Mouse (Mus musculus) spleen, adult 2 months (tissue): ENCODE measurements around the gene 5330417H12Rik. TPM values are rescaled to one million over a fixed set of nuclear protein-coding genes. Genes with fewer than 3 reads are reported as not detected.

Source experiments
- DNase-seq, 2 experiments: peaks; one replicate each; pipeline versions ENCODE4 v3.0.0 to v3.0.0-alpha.2; 2012 to 2021; ENCODE audit warnings: low spot score in 2 of 2, low read depth in 1 of 2
- H3K27ac ChIP-seq: fragments of 200-500 bp; 2 replicates; pipeline ENCODE4 v1.5.1; 2012; ENCODE audit warnings: low read length, inconsistent platforms; ENCODE audit not compliant: insufficient read depth
- H3K27me3 ChIP-seq: fragments of 200-500 bp; 2 replicates; pipeline ENCODE4 v1.6.1; 2012; ENCODE audit warnings: mild to moderate bottlenecking, moderate library complexity, low read length, inconsistent platforms; ENCODE audit not compliant: control insufficient read depth, insufficient read depth
- H3K36me3 ChIP-seq: fragments of 200-500 bp; 2 replicates; pipeline ENCODE4 v1.6.1; 2012; ENCODE audit warnings: mild to moderate bottlenecking, low read length, inconsistent platforms; ENCODE audit not compliant: control insufficient read depth, insufficient read depth
- H3K4me1 ChIP-seq: fragments of 200-500 bp; 2 replicates; pipeline ENCODE4 v1.6.1; 2011; ENCODE audit warnings: inconsistent platforms; ENCODE audit not compliant: control insufficient read depth, insufficient read depth, insufficient read length
- H3K4me3 ChIP-seq: fragments of 200-500 bp; 2 replicates; pipeline ENCODE4 v1.5.1; 2011; ENCODE audit warnings: mild to moderate bottlenecking, inconsistent platforms; ENCODE audit not compliant: insufficient read depth, insufficient read length; ENCODE audit errors: extremely low read depth
- CTCF ChIP-seq: fragments of 200-500 bp; IDR thresholded peaks from 2 replicates; pipeline ENCODE4 v1.5.1; 2011; ENCODE audit warnings: mild to moderate bottlenecking, inconsistent platforms; ENCODE audit not compliant: insufficient read depth, insufficient read length, insufficient replicate concordance; ENCODE audit errors: extremely low read depth
- POLR2A ChIP-seq: fragments of 200-500 bp; IDR thresholded peaks from 2 replicates; pipeline ENCODE4 v1.6.1; 2011; ENCODE audit warnings: low read depth, low read length, inconsistent platforms
- WGBS: fragments of 180-500 bp; shearing (Covaris S2); methylation state at CpG from one replicate; pipeline ENCODE4 v1.1.7; 2018; 5-methylcytosine and 5-hydroxymethylcytosine counted together
- polyA plus RNA-seq: library from polyadenylated mRNA; depleted of rRNA; stranded (reverse); fragments of >200 nt; gene quantifications from 2 replicates; pipeline ENCODE4 v1.2.3, GENCODE M21; 2012; rRNA removed

The 5330417H12Rik gene
- polyA plus RNA-seq, 1 experiment: not detected

DNA sequence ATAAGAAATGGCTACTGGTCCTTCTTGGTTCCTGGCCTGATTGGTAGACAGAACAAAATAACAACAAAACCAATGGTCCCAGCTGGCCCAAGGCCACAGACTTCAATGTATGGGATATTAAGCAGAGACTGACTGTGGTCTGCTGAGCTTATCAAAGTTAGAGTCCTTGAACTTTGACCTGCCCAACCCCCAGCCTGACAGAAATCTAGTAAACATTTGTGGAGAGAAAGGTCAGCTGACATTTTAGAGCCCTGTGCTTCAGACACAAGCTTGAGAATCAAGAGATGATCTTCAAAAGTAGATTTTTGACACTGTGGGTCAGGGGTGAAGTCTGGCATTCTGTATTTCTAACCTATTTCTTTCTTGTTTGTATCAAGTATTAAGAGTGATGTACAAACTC is 28.2 kb downstream of the 5330417H12Rik start:
- no peaks in the 10 kb centered on the region for H3K36me3 ChIP-seq
- TF ChIP-seq CTCF: no peak
- no peak for TF ChIP-seq POLR2A
- H3K4me1 ChIP-seq: peaks cover 10% of the 10 kb centered on the region; the same call in 1 of the 2 replicates
- no peaks in the 10 kb centered on the region for H3K27me3 ChIP-seq
- no peak for DNase-seq
- H3K27ac ChIP-seq: no peak overlapping the region
- H3K4me3 ChIP-seq: no peak overlapping the region

DNA sequence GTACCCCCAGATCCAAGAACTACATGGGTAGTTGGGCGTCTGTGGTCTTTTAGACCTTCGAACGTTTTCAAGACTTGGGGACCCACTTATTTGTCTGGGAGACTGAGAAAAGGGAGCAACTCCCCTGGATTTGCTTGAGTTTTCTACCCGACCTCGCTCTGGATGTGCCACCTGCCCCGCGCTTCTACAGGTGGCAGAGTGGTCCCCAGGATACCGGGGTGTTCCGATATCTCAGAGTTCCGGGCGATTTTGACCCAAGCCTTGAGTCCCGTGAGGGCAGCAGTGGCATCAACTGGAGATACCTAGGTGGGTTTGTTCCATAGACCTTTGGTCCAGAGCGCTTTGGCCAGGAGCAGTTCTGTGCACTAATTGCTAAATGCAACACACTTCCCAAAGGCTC is 29.5 kb downstream of the 5330417H12Rik start:
- Histone ChIP-seq H3K27ac (peak overlapping the region; percentile 93; the same call in 1 of the 2 replicates), H3K36me3 (no peaks in the 10 kb centered on the region), H3K27me3 (no peaks in the 10 kb centered on the region), H3K4me3 (peak overlapping the region; percentile 70), H3K4me1 (peaks cover 10% of the 10 kb centered on the region; the same call in 1 of the 2 replicates)
- WGBS: 18% methylated on average over 13 of the region's 13 CpGs
- no peak for DNase-seq
- no peak for TF ChIP-seq CTCF
- TF ChIP-seq POLR2A: no peak

DNA sequence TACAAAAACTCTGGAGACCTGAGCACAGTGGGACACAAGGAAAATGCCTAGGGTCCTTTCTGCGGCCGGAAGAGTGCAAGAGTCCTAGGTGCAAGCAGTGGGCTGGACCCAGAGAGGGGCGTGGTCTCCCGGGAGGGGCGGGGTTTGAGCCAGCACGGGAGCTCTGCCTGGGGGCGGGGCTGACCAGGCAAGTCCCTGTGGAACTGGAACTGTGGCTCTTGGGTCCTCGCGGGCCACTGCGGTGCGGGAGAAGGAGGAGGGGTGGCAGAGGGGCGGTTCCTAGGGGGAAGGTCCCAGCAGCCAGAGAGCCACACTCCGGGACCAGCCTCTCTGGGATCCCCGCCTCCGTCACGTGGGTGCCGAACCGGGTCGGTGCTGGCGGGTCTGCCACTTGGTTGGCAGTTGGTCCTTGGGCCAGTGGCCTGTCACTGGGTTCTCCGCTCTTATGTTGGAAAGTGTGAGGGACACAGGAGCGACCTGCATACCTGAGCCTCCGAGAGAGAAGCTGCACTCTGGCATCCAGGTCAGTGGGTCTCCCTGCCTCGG is 30.0 kb downstream of the 5330417H12Rik start, which contains the start of gene Ppfibp2:
Ppfibp2 (plus strand) TSS at position 351 of the 546 bp plus-strand sequence.
- WGBS: 1% methylated on average over 24 of the region's 24 CpGs

DNA sequence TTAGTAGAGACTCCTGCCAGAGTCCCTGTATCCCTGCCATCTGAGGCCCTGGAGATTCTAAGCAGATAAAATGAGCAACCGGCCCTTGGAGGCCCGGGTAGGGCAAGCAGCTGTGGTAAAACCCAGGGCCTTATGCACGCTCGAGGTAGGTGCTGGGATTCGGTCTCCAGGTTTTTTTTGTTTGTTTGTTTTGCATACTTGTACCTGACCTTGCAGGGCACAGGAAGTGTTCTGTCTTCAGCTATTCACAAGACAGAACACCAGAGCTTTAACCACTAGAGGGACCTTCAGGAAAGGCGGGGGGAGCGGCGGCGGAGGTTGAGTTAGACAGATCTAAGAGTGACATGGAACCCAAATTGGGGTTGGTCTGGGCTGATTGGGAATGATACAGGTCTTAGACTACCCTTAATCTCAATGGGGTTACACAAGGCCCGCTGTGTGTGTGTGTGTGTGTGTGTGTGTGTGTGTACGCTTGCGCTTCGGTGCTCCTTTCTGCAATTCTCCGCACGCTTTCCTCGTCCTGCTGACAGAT is 30.6 kb downstream of the 5330417H12Rik start:
- peak; percentile 55 to 56 for DNase-seq
- TF ChIP-seq POLR2A: no peak
- peak; percentile 27; the same call in 1 of the 2 replicates for TF ChIP-seq CTCF
- H3K4me3 ChIP-seq: peak overlapping the region; percentile 70
- no peaks in the 10 kb centered on the region for H3K27me3 ChIP-seq
- H3K36me3 ChIP-seq: no peaks in the 10 kb centered on the region
- H3K4me1 ChIP-seq: peaks cover 10% of the 10 kb centered on the region; the same call in 1 of the 2 replicates
- peak overlapping the region; percentile 93 for H3K27ac ChIP-seq
- WGBS: under 1% methylated on average over 16 of the region's 16 CpGs

More for the DNA sequence above, 30.0 kb downstream of the 5330417H12Rik start, which contains the start of gene Ppfibp2:
- Histone ChIP-seq H3K36me3 (no peaks in the 10 kb centered on the region), H3K27ac (peak within 1 kb of the TSS; percentile 93), H3K4me1 (peaks cover 10% of the 10 kb centered on the region; the same call in 1 of the 2 replicates), H3K27me3 (no peaks in the 10 kb centered on the region), H3K4me3 (peak within 1 kb of the TSS; percentile 70)
- peak; percentile 59 to 94 for DNase-seq
- TF ChIP-seq CTCF: no peak
- no peak for TF ChIP-seq POLR2A

DNA sequence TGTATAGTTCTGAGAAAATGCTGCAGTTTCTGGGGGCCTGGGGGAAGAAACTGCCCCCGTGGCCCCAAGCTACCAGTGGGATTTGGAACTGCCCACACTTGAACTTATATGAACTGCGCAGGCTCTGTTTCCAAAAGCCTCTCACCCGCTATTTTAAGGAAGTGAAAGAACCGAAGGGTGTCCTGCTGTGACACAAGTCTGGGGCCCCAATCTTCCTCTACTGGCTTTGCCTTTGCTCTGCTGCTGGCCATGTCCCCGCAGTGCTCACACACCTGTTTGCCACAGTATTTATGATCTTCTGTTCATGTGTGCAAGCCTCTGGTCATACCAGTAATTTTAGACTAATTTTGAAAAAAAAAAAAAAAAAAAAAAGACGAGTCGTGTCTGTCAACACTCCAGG is 31.1 kb downstream of the 5330417H12Rik start:
- Histone ChIP-seq H3K27me3 (no peaks in the 10 kb centered on the region), H3K4me3 (peak overlapping the region; percentile 70; the same call in 1 of the 2 replicates), H3K4me1 (peaks cover 10% of the 10 kb centered on the region; the same call in 1 of the 2 replicates), H3K36me3 (no peaks in the 10 kb centered on the region), H3K27ac (peak overlapping the region; percentile 93)
- 9% methylated on average over 7 of the region's 7 CpGs for WGBS
- peak; percentile 55 to 63 for DNase-seq
- TF ChIP-seq POLR2A (no peak), CTCF (no peak)

DNA sequence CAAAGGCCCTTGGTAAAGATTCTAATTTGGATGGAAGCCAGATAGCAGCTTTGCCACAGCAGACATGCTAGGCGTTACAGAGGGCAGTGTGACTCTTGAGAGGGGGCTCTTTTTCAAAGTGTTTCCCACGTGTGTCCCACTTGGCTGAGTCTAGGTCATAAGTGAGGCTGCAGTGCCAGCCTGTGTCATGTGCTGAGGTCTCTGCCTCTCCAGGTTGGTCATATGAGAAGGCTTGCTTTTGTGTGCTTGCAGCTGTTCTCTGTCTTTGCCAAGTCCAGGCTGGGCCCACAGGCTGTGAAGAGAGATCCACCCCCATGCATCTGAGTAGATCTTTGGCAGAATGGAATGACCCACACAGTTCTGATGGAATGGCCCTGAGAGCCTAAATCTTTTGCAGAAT is 32.3 kb downstream of the 5330417H12Rik start:
- 64% methylated on average over 2 of the region's 2 CpGs for WGBS
- Histone ChIP-seq H3K4me3 (no peak overlapping the region), H3K27ac (no peak overlapping the region), H3K4me1 (peaks cover 10% of the 10 kb centered on the region; the same call in 1 of the 2 replicates), H3K36me3 (no peaks in the 10 kb centered on the region), H3K27me3 (no peaks in the 10 kb centered on the region)
- TF ChIP-seq POLR2A (no peak), CTCF (no peak)
- DNase-seq: no peak

DNA sequence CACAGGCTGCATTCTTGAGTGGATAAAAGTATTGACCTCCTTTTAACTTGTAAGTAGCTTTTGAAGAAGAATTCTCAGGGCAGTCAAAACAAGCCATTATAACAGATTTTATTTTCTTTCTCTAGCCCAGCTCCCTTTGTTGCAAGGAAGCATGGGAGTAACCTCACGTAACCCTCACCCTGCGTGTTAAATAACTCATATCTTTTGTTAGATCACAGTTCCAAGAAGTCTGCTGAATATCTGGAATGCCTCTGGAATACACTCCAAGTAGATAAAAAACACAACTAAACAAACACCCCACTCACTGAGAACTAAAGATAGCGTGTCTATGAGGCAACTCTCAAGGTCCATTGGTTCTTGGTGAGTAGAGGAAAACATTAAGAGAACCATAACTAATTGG is 50.7 kb downstream of the 5330417H12Rik start:
- WGBS: 84% methylated on average over 3 of the region's 3 CpGs
- DNase-seq: no peak
- no peak overlapping the region for H3K27ac ChIP-seq
- TF ChIP-seq POLR2A: no peak
- TF ChIP-seq CTCF: no peak
- no peak overlapping the region for H3K4me3 ChIP-seq
- H3K4me1 ChIP-seq: no peaks in the 10 kb centered on the region
- H3K27me3 ChIP-seq: no peaks in the 10 kb centered on the region
- no peaks in the 10 kb centered on the region for H3K36me3 ChIP-seq

Other genes starting within 250 kb of the 5330417H12Rik start
- 2.4 and 3.5 TPM in 2 replicates for gene Olfml1, start 57.7 kb downstream of the 5330417H12Rik start, polyA plus RNA-seq
- gene Ppfibp2, start 30.0 kb downstream of the 5330417H12Rik start, polyA plus RNA-seq: 5.4 and 5.5 TPM in 2 replicates
- 0.08 and 0.20 TPM in 2 replicates for gene Cyb5r2, start 132.9 kb upstream of the 5330417H12Rik start, polyA plus RNA-seq
- not detected in 2 replicates for gene Ovch2, start 176.0 kb upstream of the 5330417H12Rik start, polyA plus RNA-seq
- gene Olfr467, start 187.1 kb upstream of the 5330417H12Rik start, polyA plus RNA-seq: not detected in 2 replicates
- gene Olfr469, start 200.4 kb upstream of the 5330417H12Rik start, polyA plus RNA-seq: not detected in 2 replicates
- gene Olfr470, start 222.3 kb upstream of the 5330417H12Rik start, polyA plus RNA-seq: not detected in 2 replicates